Mouse (Mus musculus) kidney, adult 2 months (tissue): Measurements from ENCODE around the gene Svs4.

Experiments
- CTCF ChIP-seq: fragments of 200-500 bp; conservative IDR thresholded peaks from 2 replicates; pipeline ENCODE4 v1.5.1; 2011; ENCODE audit warnings: low read depth, mild to moderate bottlenecking, control low read depth, low read length, moderate library complexity, mixed read lengths; ENCODE audit not compliant: insufficient read depth, insufficient read length
- POLR2A ChIP-seq: fragments of 200-500 bp; IDR thresholded peaks from one replicate; pipeline ENCODE4 v1.6.1; 2011; ENCODE audit warnings: low read depth, low read length, control low read depth

DNA sequence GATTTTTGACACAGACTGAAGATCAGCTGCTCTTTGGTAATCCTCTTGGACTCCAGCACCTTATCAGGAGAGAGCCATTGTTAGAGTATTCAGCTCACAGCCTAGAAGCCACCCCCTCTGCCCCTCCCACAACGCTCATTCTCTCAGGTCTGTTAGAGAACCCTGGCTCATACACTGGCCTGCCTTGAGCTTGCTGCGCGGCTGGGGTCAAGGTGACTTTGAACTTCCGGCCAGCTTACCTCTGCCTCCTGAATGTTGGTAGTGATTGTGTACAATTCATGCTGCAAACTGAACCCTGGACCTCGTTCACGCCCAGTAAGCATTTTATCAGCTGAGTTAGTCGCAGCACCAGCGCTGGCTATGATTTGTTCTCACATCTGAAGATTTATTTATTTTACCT lies 45.6 kb downstream of the Svs4 start:
- no peak for TF ChIP-seq CTCF
- TF ChIP-seq POLR2A, result no peak
